ENCODE assay signal across 11 mouse cellular contexts in the genomic region with DNA sequence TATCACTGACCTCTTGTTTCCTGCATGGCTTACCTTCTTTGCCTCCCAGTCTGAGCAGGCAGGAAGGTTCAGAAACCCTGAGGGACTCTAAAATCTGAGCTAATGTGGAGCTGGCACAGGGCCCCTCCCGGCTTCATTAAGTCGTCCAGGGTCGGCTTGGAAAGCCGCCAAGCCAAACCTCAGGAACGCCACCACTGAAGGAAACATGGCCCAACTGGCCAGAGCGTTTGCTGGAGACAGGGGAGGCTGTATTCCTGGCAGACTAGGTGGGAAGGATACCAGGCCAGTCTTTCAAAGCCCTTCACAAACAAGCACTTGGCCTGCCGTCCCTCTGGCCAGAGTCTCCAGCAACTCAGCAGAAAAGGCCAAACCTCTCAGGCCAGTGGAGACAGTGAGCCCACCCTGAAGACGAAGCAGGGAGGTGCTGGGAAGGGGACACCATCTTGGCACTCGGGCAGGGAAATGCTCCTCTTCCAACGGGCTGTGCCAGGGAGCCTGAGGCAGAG. TPM values are rescaled to one million over a fixed set of nuclear protein-coding genes. Genes with fewer than 3 reads are reported as not detected.
DNase-seq lines count a peak whose midpoint lies in the region; ATAC-seq lines count a peak whose summit lies in the region.
"Had no signal": no experiment of that assay in that cellular context is flagged by ENCODE, and none has a peak within 500 bp of the region (broad histone marks: within the 10 kb centered on the region; RNA-seq: fewer than 3 reads in every experiment).

No protein-coding gene starts in this region.

- no peak overlapping the region for H3K4me3 ChIP-seq in embryonic facial prominence, embryonic 13.5 days
- no peak overlapping the region for H3K4me3 ChIP-seq in embryonic facial prominence, embryonic 10.5 days
- no peak overlapping the region for H3K4me3 ChIP-seq in midbrain, embryonic 14.5 days (replicated peaks; ENCODE audit: low read depth, low read length)
- H3K4me3 ChIP-seq in midbrain, embryonic 13.5 days (replicated peaks), result no peak overlapping the region
- H3K4me3 ChIP-seq in heart, embryonic 12.5 days, result no peak overlapping the region
- H3K4me3 ChIP-seq: hindbrain, embryonic 12.5 days; midbrain, embryonic 12.5 days had no signal

- no peak overlapping the region for H3K4me2 ChIP-seq in embryonic facial prominence, embryonic 13.5 days
- H3K4me2 ChIP-seq in midbrain, embryonic 14.5 days (ENCODE audit: low read length), result no peak overlapping the region
- H3K4me2 ChIP-seq in midbrain, embryonic 13.5 days (replicated peaks), result no peak overlapping the region
- no peak overlapping the region for H3K4me2 ChIP-seq in heart, embryonic 12.5 days
- H3K4me2 ChIP-seq: hindbrain, embryonic 12.5 days; midbrain, embryonic 12.5 days had no signal

- H3K27me3 ChIP-seq in embryonic facial prominence, embryonic 13.5 days, result no peaks in the 10 kb centered on the region
- no peaks in the 10 kb centered on the region for H3K27me3 ChIP-seq in embryonic facial prominence, embryonic 10.5 days (replicated peaks; ENCODE audit: low read depth, poor library complexity, severe bottlenecking)
- H3K27me3 ChIP-seq in midbrain, embryonic 14.5 days (ENCODE audit: control insufficient read depth, insufficient read depth, low read length), result no peaks in the 10 kb centered on the region
- no peaks in the 10 kb centered on the region for H3K27me3 ChIP-seq in midbrain, embryonic 13.5 days
- peaks cover 6% of the 10 kb centered on the region; the same call in 1 of the 2 replicates for H3K27me3 ChIP-seq in heart, embryonic 12.5 days (replicated peaks)
- H3K27me3 ChIP-seq: midbrain, embryonic 12.5 days had no signal

- H3K36me3 ChIP-seq in embryonic facial prominence, embryonic 13.5 days, result no peaks in the 10 kb centered on the region
- no peaks in the 10 kb centered on the region for H3K36me3 ChIP-seq in embryonic facial prominence, embryonic 10.5 days (replicated peaks)
- H3K36me3 ChIP-seq in midbrain, embryonic 14.5 days (ENCODE audit: control insufficient read depth, insufficient read depth, low read length), result no peaks in the 10 kb centered on the region
- H3K36me3 ChIP-seq in midbrain, embryonic 13.5 days, result peaks cover 10% of the 10 kb centered on the region; the same call in 1 of the 2 replicates
- no peaks in the 10 kb centered on the region for H3K36me3 ChIP-seq in heart, embryonic 12.5 days
- H3K36me3 ChIP-seq: hindbrain, embryonic 12.5 days; midbrain, embryonic 12.5 days had no signal

- DNase-seq in embryonic facial prominence, embryonic 10.5 days (ENCODE audit: low spot score), result no peak
- DNase-seq in midbrain, embryonic 14.5 days, result peak; percentile 49
- peak; percentile 38 for DNase-seq in lung, postnatal 14 days
- DNase-seq in embryo, embryonic 10 days (ENCODE audit: low spot score), result no peak
- DNase-seq: thymus, postnatal 14 days had no signal

- WGBS in embryonic facial prominence, embryonic 13.5 days, result 58% methylated on average over 10 of the region's 10 CpGs
- WGBS in embryonic facial prominence, embryonic 10.5 days, result 86% methylated on average over 10 of the region's 10 CpGs
- 69% methylated on average over 10 of the region's 10 CpGs for WGBS in midbrain, embryonic 14.5 days
- 80% methylated on average over 10 of the region's 10 CpGs for WGBS in midbrain, embryonic 13.5 days
- 60% methylated on average over 10 of the region's 10 CpGs for WGBS in heart, embryonic 12.5 days

- no peak for ATAC-seq in embryonic facial prominence, embryonic 13.5 days (ENCODE audit: insufficient number of reproducible peaks, insufficient read depth, low FRiP score, low TSS enrichment, low read depth)
- no peak for ATAC-seq in midbrain, embryonic 14.5 days (ENCODE audit: low FRiP score, low TSS enrichment)
- no peak for ATAC-seq in midbrain, embryonic 13.5 days
- no peak for ATAC-seq in heart, embryonic 12.5 days (ENCODE audit: insufficient number of reproducible peaks, low FRiP score)
- ATAC-seq in monocyte, adult 5-6 weeks (replicated peaks; ENCODE audit: insufficient number of reproducible peaks, low FRiP score, low TSS enrichment, poor library complexity, severe bottlenecking), result no peak

- peaks cover 16% of the 10 kb centered on the region for H3K4me1 ChIP-seq in embryonic facial prominence, embryonic 13.5 days
- no peaks in the 10 kb centered on the region; the same call in 1 of the 2 replicates for H3K4me1 ChIP-seq in embryonic facial prominence, embryonic 10.5 days
- no peaks in the 10 kb centered on the region for H3K4me1 ChIP-seq in midbrain, embryonic 14.5 days (ENCODE audit: control insufficient read depth, insufficient read depth, low read length)
- no peaks in the 10 kb centered on the region for H3K4me1 ChIP-seq in midbrain, embryonic 13.5 days (replicated peaks)
- peaks cover 9% of the 10 kb centered on the region for H3K4me1 ChIP-seq in heart, embryonic 12.5 days (replicated peaks)
- H3K4me1 ChIP-seq: midbrain, embryonic 12.5 days had no signal

- H3K9ac ChIP-seq in embryonic facial prominence, embryonic 13.5 days, result no peak overlapping the region
- H3K9ac ChIP-seq in midbrain, embryonic 14.5 days (replicated peaks; ENCODE audit: low read length), result no peak overlapping the region
- no peak overlapping the region for H3K9ac ChIP-seq in midbrain, embryonic 13.5 days (replicated peaks)
- H3K9ac ChIP-seq in heart, embryonic 12.5 days, result no peak overlapping the region
- H3K9ac ChIP-seq: hindbrain, embryonic 12.5 days; midbrain, embryonic 12.5 days had no signal

- peak overlapping the region; percentile 69 for H3K27ac ChIP-seq in embryonic facial prominence, embryonic 13.5 days
- H3K27ac ChIP-seq in embryonic facial prominence, embryonic 10.5 days (replicated peaks), result no peak overlapping the region
- no peak overlapping the region for H3K27ac ChIP-seq in midbrain, embryonic 14.5 days (replicated peaks; ENCODE audit: low read depth, low read length)
- H3K27ac ChIP-seq in midbrain, embryonic 13.5 days, result no peak overlapping the region
- 0 out of 2 replicates have a peak overlapping the region, but pooled peaks have one; percentile 19 for H3K27ac ChIP-seq in heart, embryonic 12.5 days (ENCODE audit: poor library complexity, severe bottlenecking)
- H3K27ac ChIP-seq: hindbrain, embryonic 12.5 days; midbrain, embryonic 12.5 days had no signal

- no peaks in the 10 kb centered on the region for H3K9me3 ChIP-seq in embryonic facial prominence, embryonic 13.5 days
- H3K9me3 ChIP-seq in embryonic facial prominence, embryonic 10.5 days, result peaks cover 6% of the 10 kb centered on the region; the same call in 1 of the 2 replicates
- peaks cover 7% of the 10 kb centered on the region; the same call in 1 of the 2 replicates for H3K9me3 ChIP-seq in midbrain, embryonic 14.5 days (ENCODE audit: control insufficient read depth, low read length)
- no peaks in the 10 kb centered on the region for H3K9me3 ChIP-seq in midbrain, embryonic 13.5 days
- peaks cover 9% of the 10 kb centered on the region for H3K9me3 ChIP-seq in heart, embryonic 12.5 days (replicated peaks)

RNA-seq across cellular contexts. Expression of gene Kcnb1, which starts 27.4 kb away (rescaled TPM):
- 1.1 and 1.2 TPM in 2 replicates for polyA plus RNA-seq in embryonic facial prominence, embryonic 13.5 days (2015; fragmentation: Nextera tagmentation; extraction: Ambion mirVana)
- 0.40 and 0.52 TPM in 2 replicates for polyA plus RNA-seq in embryonic facial prominence, embryonic 10.5 days (2016; fragmentation: Nextera tagmentation; extraction: Ambion mirVana)
- polyA plus RNA-seq in midbrain, embryonic 14.5 days (2014; fragmentation: Nextera tagmentation; extraction: Ambion mirVana), result 3.1 and 5.2 TPM in 2 replicates
- polyA plus RNA-seq in midbrain, embryonic 13.5 days (2015; fragmentation: Nextera tagmentation; extraction: Ambion mirVana), result 2.1 and 2.3 TPM in 2 replicates
- 0.24 and 0.30 TPM in 2 replicates for polyA plus RNA-seq in heart, embryonic 12.5 days (2016; fragmentation: Nextera tagmentation; extraction: Ambion mirVana)
- total RNA-seq in monocyte, adult 5-6 weeks (2017), result 0.49 to 2.1 TPM (median 0.57 TPM) in 3 replicates

Comparison
In these comparisons a context has a peak if more than half of its experiments do, and no peak if none do; other contexts are left out.
1. H3K27ac ChIP-seq: peak in embryonic facial prominence, embryonic 13.5 days (single experiment) and heart, embryonic 12.5 days (single experiment); none in embryonic facial prominence, embryonic 10.5 days (single experiment), midbrain, embryonic 14.5 days (single experiment) and midbrain, embryonic 13.5 days (single experiment).
2. DNase-seq: peak in midbrain, embryonic 14.5 days (single experiment) and lung, postnatal 14 days (single experiment); none in embryonic facial prominence, embryonic 10.5 days (single experiment) and embryo, embryonic 10 days (single experiment).